Mouse (Mus musculus) cerebellum, adult 2 months (tissue): ENCODE measurements around the gene Ptpn13.

Experiments used
- CTCF ChIP-seq: fragments of 200-500 bp; IDR thresholded peaks from 2 replicates; pipeline ENCODE4 v1.5.1; 2011; ENCODE audit warnings: low read depth, mild to moderate bottlenecking, control low read depth, low read length, moderate library complexity, borderline replicate concordance; ENCODE audit not compliant: insufficient read depth
- POLR2A ChIP-seq: fragments of 200-500 bp; IDR thresholded peaks from 2 replicates; pipeline ENCODE4 v1.6.1; 2011; ENCODE audit warnings: low read length, control low read depth, borderline replicate concordance; ENCODE audit not compliant: insufficient read depth

GRCm38 (mm10) chr5:103376354-103377295 lies 48.4 kb upstream of the Ptpn13 start:
- TF ChIP-seq CTCF, result no peak
- TF ChIP-seq POLR2A, result no peak
